Mouse (Mus musculus) CH12F3 (cell line): Measurements from ENCODE around the gene Hsd17b2.
"Not testable (repeated sequence)": the region's sequence is repeated elsewhere in the genome, so short reads cannot be mapped to it uniquely, and the experiment has no call there.

Experiments
- in situ Hi-C: fragments of 300-500 bp; cut with MboI; formaldehyde crosslinking; loops from 2 replicates; pipeline ENCODE4 v1.14.3; 2020; ENCODE audit warnings: low sequenced_read_pairs

Gene Hsd17b2

GRCm38 (mm10) chr8:117712226-117712625 lies 10.5 kb downstream of the Hsd17b2 start:
- in situ Hi-C loops, result no loop called here

DNA sequence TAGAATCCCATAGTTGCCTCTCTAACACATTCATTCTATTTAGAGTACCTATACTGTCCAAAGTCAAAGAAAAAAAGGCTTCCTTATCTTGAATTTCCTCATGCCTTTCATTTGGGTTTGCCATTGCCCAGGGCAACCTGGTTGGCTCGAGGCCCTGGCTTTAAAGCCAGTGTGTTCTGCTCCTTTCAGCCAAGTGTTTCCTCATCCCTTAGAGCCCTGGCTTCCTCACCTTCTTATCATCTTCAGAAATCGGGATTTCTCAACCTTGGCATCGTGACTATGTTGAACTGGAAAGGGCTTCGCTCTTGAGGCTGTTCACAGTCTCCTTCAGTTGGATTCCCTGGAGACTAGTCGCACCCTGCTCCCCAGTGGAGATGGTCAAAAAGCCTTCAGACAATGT lies 12.9 kb downstream of the Hsd17b2 start:
- in situ Hi-C loops, result no loop called here

DNA sequence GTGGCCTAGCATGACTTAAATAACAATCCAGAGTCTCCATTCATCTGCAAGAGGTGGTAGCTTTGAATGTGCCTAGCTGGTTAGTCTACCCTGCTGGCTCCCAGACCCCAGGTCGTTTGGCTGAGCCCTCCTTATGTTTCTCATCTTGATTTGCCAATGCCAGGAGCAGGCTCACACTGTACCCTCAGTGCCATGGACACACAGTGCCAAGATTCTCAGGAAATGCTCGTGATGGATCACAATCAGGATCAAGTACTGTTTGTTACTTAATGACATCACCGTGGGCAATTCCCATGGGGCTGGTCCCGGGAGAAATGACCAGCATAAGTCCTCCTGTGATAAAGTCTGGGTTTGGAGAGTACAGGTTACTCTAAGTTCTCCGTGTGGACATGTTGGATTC lies 14.2 kb downstream of the Hsd17b2 start:
- in situ Hi-C loops, result no loop called here

DNA sequence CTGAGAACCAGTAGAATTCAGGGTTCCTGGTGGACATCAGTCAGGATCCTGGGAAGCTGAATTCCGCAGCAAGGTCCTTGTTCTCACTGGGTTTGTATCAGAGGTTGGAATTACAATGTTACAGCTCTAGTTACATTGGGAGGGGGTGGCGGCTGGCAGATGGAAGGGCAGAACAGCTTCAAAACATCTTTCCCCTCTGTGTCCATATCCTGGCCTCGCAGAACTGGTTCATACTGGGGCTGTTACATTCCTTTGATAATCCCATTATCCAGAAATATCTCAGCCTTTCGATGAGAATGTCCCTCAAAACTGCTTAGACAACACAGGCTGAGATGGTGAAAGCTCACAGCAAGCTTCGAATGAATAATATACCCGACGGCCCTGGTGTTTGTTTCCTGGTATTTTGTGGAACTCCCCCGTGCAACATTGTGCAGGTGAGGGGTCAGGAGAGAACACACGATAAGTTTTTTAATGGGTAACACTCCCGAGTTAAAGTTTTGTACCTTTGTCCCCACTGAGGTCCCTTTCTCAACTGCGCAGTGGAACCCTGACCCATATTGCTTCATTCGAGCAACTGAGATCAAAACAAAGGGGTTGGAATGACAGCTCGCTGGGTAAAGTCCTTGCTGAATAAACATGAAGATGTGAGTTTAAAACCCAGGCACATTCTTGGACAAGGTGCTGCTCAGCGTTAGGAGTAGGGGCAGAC lies 16.6 kb downstream of the Hsd17b2 start:
- in situ Hi-C loops, result no loop called here

GRCm38 (mm10) chr8:117726467-117726866 lies 24.8 kb downstream of the Hsd17b2 start:
- in situ Hi-C loops, result no loop called here

DNA sequence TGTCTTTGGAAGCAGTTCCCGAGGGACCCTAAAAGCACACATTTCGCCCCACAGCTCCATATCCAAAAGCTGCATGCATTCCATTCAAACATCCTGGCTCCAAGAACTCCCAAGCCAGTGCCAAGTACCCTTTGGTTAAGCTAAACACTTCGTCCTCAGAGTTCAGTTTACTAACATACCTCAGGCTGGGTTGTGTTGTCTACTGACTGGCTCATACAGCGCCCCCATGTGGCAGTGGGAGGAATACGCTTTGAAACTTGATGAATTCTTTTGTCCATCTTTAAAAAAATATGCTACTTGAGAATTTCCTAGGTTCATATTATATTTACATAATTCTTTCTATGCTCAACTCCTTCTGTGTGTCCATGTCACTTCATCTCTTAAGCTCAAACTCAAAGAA lies 25.9 kb downstream of the Hsd17b2 start:
- in situ Hi-C loops, result no loop called here

- in situ Hi-C loops, result no loop called here
Observed at GRCm38 (mm10) chr8:117728234-117728633, 26.5 kb downstream of the Hsd17b2 start.

DNA sequence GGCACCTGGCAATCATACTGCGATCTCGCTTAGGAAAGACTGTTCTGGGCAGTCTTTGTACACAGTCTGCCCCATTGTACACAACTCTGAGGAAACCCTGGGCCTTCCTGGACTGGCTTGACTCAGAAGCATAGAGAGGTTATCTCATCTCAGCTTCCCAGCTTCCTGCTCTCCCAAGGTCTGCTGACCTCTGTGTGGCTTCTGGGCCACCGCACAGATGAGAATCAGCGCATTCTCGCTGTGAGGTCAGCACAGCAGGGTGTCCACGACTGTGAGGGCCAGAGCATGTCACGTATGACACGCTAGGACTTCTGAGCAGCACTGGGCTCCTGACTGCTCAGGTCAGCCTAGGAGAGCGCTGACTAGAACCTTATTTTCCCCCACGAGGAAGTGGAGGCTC lies 29.3 kb downstream of the Hsd17b2 start:
- in situ Hi-C loops, result no loop called here

GRCm38 (mm10) chr8:117736657-117737175 lies 35.0 kb downstream of the Hsd17b2 start:
- in situ Hi-C loops, result no loop called here

GRCm38 (mm10) chr8:117738206-117738605 lies 36.5 kb downstream of the Hsd17b2 start:
- in situ Hi-C loops, result not testable (repeated sequence)

- in situ Hi-C loops, result no loop called here
Observed at GRCm38 (mm10) chr8:117740387-117740998, 38.8 kb downstream of the Hsd17b2 start.

DNA sequence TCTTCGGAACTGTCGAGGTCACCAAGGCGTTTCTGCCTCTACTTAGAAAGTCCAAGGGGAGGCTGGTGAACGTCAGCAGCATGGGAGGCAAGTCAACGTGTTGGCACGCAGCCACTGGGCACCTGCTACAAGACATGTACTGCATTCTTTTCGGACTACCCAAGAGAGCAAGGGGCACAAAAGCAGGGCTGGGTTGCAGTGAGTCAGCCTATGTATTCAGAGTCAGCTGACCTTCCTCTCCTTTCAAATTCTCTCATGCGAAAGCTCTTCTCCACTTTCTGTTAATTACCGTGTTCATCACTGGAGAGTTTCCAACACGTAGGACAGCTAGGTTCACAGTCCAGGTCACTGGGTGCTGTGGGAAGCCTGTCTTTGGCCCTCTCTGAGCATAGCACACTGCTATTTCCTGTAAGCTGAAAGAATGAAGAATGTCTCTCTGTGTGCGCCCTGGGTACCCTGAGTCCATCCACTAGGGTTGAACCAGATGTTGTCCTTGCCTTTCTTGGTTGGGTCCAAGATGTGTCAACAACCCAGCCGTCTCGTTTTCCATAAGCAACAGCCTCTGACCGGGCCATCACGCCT lies 40.8 kb downstream of the Hsd17b2 start:
- in situ Hi-C loops, result no loop called here

GRCm38 (mm10) chr8:117746651-117747050 lies 44.9 kb downstream of the Hsd17b2 start:
- in situ Hi-C loops, result no loop called here

DNA sequence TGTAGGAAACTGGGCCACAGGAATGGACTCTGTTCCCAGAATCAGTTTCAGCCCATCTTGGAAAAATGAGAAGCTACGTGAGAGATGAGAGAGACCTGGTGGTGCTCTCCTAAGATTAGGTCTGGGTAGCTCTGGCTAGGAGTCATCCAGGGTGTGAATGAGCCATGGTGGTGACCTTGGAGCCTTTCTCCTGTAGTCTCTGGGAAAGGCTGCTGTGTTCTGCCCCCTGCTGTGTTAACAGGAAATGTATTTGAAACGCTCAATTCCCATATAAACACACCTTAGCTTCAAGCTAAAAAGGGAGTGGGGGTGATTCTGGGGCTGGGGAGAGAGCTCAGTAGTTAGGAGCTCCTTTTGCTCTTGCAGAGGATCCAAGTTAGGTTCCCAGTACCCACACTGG lies 45.7 kb downstream of the Hsd17b2 start:
- in situ Hi-C loops, result no loop called here

DNA sequence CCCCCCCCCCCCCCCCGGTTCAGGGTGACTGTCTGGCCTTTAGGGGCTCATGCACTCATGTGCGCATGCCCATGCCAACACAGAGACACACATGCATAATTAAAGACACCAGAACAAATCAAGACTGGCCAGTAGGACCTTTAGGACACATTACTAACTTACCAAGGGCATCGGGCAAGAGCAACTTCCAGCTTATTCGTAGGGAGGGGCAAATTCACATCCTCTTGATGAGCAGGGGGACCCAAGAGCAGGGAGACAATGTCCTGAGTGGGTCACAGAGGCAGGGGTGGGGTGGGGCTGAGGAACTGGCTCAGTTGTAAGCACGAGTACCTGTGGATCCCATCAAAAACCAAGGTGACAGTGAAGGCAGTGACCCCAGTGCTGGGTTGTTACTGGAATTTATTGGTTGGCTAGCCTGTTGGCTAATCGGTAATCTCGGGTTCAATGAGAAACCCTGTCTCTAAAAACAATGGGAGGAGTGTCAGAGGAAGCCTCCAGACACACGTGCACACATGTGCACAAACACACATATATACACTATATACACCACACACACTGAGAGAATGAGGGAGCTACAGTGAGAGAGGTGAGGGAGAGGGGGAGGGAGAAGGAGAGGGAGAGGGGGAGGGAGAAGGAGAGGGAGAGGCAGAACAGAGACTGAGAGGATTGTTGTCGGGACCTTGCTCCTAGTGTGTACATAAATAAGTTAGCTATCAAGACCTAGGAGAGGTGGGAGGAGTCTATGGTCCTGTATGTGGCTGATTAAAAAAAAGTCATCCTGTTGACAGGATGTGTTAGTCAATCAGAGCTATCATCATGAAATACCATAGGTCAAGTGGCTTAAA lies 46.4 kb downstream of the Hsd17b2 start:
- in situ Hi-C loops, result no loop called here

- in situ Hi-C loops, result no loop called here
Observed at GRCm38 (mm10) chr8:117749436-117749835, 47.7 kb downstream of the Hsd17b2 start.

- in situ Hi-C loops, result no loop called here
Observed at GRCm38 (mm10) chr8:117757900-117758299, 56.2 kb downstream of the Hsd17b2 start.

GRCm38 (mm10) chr8:117762776-117763175 lies 61.1 kb downstream of the Hsd17b2 start:
- in situ Hi-C loops, result no loop called here

DNA sequence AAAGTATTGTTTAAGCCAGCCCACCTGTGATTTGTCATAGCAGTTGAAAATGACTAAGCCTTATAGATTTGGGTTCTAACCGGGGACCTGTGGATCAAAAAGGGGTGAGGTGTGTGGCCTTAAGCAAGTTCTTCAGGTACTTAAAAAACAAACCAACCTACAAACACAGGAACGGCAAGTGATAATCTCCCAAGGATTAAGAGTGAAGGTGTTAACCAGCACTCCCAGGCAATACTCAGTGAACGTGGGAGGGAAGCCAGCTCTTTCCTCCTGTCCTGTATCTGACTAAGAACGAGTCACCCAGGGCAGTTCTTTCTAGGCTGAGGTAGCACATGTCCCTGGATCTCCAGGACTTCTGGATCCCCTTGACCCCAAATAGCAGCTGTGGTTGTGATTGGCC lies 62.9 kb downstream of the Hsd17b2 start:
- in situ Hi-C loops, result no loop called here

DNA sequence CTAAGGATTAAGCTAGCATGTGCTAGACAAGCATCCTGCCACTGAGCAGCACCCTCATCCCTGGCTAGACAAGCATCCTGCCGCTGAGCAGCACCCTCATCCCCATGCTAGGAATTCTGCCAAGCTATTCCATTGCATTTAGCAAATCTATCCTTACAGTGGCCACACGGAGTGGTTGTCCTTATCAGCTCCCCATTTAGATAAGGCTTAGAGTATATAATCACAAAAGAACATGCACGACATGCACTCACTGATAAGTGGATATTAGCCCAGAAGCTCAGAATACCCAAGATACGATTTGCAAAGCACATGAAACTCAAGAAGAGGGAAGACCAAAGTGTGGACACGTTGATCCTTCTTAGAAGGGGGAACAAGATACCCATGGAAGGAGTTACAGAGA lies 64.2 kb downstream of the Hsd17b2 start:
- in situ Hi-C loops, result no loop called here

DNA sequence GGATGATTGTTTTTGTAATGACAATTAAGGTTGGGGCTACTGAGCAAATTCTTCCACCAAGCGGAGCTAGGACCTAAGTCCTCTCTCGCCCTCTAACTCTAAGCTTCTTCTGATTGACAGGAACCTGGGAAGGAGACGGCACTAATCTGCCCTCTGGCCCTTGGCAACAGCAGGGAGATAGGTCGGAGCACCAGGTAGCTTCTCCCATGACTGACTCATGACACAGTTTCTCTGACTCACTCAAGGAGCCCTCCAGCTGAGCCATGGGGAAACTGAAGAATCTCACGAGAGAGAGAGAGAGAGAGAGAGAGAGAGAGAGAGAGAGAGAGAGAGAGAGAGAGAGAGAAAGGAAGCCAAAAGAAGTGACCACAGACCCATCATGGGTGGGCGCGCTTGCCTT lies 67.3 kb downstream of the Hsd17b2 start:
- in situ Hi-C loops, result no loop called here
